Mouse (Mus musculus) testis, adult 2 months (tissue): ENCODE data around the gene Nagk.

Experiments
- CTCF ChIP-seq: fragments of 200-500 bp; IDR thresholded peaks from 2 replicates; pipeline ENCODE4 v1.5.1; 2012; ENCODE audit warnings: low read depth, mild to moderate bottlenecking, inconsistent platforms, low read length, moderate library complexity; ENCODE audit not compliant: control insufficient read depth, insufficient read depth, insufficient replicate concordance
- POLR2A ChIP-seq: fragments of 200-500 bp; IDR thresholded peaks from 2 replicates; pipeline ENCODE4 v1.6.1; 2012; ENCODE audit warnings: low read depth, mild to moderate bottlenecking, inconsistent platforms, low read length, moderate library complexity; ENCODE audit not compliant: control insufficient read depth

DNA sequence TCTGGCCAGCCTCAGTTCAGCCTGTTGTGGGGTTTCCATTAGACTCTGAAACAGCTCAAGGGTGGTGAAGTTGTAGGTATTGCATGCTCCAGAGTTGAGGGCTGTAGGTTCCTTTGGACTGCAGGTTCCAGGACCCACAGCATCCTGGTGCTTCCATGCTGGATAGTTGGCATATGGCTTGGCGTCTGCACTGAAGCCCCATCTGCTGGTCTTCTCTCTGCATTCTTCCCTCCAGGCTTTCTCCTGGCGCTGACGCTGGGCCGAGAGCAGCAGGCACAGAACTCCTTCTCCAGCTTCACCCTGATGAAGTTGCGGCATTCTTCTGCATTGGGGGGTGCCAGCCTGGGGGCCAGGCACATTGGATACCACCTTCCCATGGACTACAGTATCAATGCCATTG lies 7.3 kb downstream of the Nagk start:
- no peak for TF ChIP-seq CTCF
- TF ChIP-seq POLR2A, result no peak
